Mouse (Mus musculus) neural tube, embryonic 11.5 days (tissue): ENCODE measurements around the gene Lrrc58. TPM values are rescaled to one million over a fixed set of nuclear protein-coding genes. Genes with fewer than 3 reads are reported as not detected.

Experiments used
- ATAC-seq: fragments of 200-750 bp; cut with Nextera tagmentation; 2 replicates; pipeline ENCODE4 v1.8.0; 2017; ENCODE audit warnings: moderate number of reproducible peaks, mild to moderate bottlenecking, moderate TSS enrichment, moderate library complexity; ENCODE audit not compliant: insufficient read depth, low FRiP score, low TSS enrichment
- DNase-seq: peaks from one replicate; pipeline ENCODE4 v3.0.0-alpha.2; 2015; ENCODE audit warnings: low spot score
- H3K27ac ChIP-seq: fragments of 300-500 bp; sonication (generic); 2 replicates; pipeline ENCODE4 v1.5.1; 2014; ENCODE audit warnings: low read depth, mild to moderate bottlenecking, low read length
- H3K27me3 ChIP-seq: fragments of 300-500 bp; sonication (generic); 2 replicates; pipeline ENCODE4 v1.6.1; 2014; ENCODE audit warnings: mild to moderate bottlenecking, low read length, mixed read lengths; ENCODE audit not compliant: control insufficient read depth, insufficient read depth
- H3K36me3 ChIP-seq: fragments of 300-500 bp; sonication (generic); 2 replicates; pipeline ENCODE4 v1.6.1; 2014; ENCODE audit warnings: mild to moderate bottlenecking, low read length, moderate library complexity, mixed read lengths; ENCODE audit not compliant: control insufficient read depth, insufficient read depth
- H3K4me1 ChIP-seq: fragments of 300-500 bp; sonication (generic); 2 replicates; pipeline ENCODE4 v1.6.1; 2014; ENCODE audit warnings: low read length, mixed read lengths; ENCODE audit not compliant: control insufficient read depth, insufficient read depth
- H3K4me2 ChIP-seq: fragments of 300-500 bp; sonication (generic); 2 replicates; pipeline ENCODE4 v1.6.1; 2014; ENCODE audit warnings: low read depth, mild to moderate bottlenecking, moderate library complexity
- H3K4me3 ChIP-seq: fragments of 300-500 bp; sonication (generic); 2 replicates; pipeline ENCODE4 v1.5.1; 2014; ENCODE audit warnings: low read depth, low read length
- H3K9ac ChIP-seq: fragments of 300-500 bp; sonication (generic); 2 replicates; pipeline ENCODE4 v1.6.1; 2014; ENCODE audit warnings: mild to moderate bottlenecking, low read length
- H3K9me3 ChIP-seq: fragments of 300-500 bp; sonication (generic); 2 replicates; pipeline ENCODE4 v1.6.1; 2016; ENCODE audit warnings: low read length; ENCODE audit not compliant: control insufficient read depth
- WGBS: fragments of 180-500 bp; shearing (Covaris S2); extraction: QIAGEN DNeasy Blood & Tissue Kit; methylation state at CpG from one replicate; pipeline ENCODE4 v1.1.7; 2014; 5-methylcytosine and 5-hydroxymethylcytosine counted together
- polyA plus RNA-seq: library from polyadenylated mRNA; unstranded; fragments of >200 nt; fragmentation: Nextera tagmentation; extraction: Ambion mirVana; gene quantifications from 2 replicates; pipeline ENCODE4 v1.2.1, GENCODE M21; 2014

Lrrc58 gene
- polyA plus RNA-seq, 1 experiment from 2014 or later, result 59.9 TPM

GRCm38 (mm10) chr16:37845202-37845925 is 22.8 kb upstream of the Lrrc58 start:
- WGBS, result 90% methylated on average over 7 of the region's 7 CpGs
- no peak for DNase-seq
- ATAC-seq, result no peak
- Histone ChIP-seq H3K4me3 (no peak overlapping the region), H3K27me3 (no peaks in the 10 kb centered on the region), H3K9me3 (no peaks in the 10 kb centered on the region), H3K4me2 (no peak overlapping the region), H3K9ac (no peak overlapping the region), H3K27ac (no peak overlapping the region), H3K36me3 (no peaks in the 10 kb centered on the region), H3K4me1 (no peaks in the 10 kb centered on the region)

- WGBS, result 85% methylated on average over 3 of the region's 3 CpGs
These were observed 21.1 kb upstream of the Lrrc58 start for GRCm38 (mm10) chr16:37847081-37847480.

DNA sequence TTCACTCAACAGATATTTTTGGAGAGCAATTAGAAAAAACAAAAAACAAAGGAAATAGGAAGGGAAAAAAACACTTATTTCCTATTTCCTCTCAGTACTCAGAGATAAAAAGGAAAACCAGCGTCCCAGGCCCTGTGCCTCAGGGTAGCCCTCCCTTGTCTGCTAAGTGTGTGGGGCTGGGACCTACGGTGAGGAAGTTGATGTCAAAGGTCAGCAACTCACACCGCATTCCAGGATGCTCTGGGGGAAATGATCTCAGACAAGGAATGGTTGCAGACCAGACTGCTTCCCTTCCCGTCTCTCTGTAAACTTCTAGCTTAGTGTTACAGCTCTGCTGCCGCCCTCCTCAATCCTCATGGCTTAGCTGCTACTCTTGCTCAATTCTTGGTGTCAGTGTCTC is 16.8 kb upstream of the Lrrc58 start:
- no peak overlapping the region for H3K9ac ChIP-seq
- no peak overlapping the region for H3K4me3 ChIP-seq
- no peaks in the 10 kb centered on the region for H3K27me3 ChIP-seq
- peak; percentile 47 for DNase-seq
- 38% methylated on average over 5 of the region's 5 CpGs for WGBS
- no peak for ATAC-seq
- no peak overlapping the region for H3K4me2 ChIP-seq
- no peaks in the 10 kb centered on the region for H3K36me3 ChIP-seq
- no peak overlapping the region for H3K27ac ChIP-seq
- H3K4me1 ChIP-seq, result no peaks in the 10 kb centered on the region
- H3K9me3 ChIP-seq, result no peaks in the 10 kb centered on the region

More at GRCm38 (mm10) chr16:37847081-37847480, 21.1 kb upstream of the Lrrc58 start:
- Histone ChIP-seq H3K4me1 (no peaks in the 10 kb centered on the region), H3K4me3 (no peak overlapping the region), H3K9me3 (no peaks in the 10 kb centered on the region), H3K36me3 (no peaks in the 10 kb centered on the region), H3K9ac (no peak overlapping the region), H3K27ac (no peak overlapping the region), H3K27me3 (no peaks in the 10 kb centered on the region), H3K4me2 (no peak overlapping the region)
- ATAC-seq (no peak), DNase-seq (no peak)

DNA sequence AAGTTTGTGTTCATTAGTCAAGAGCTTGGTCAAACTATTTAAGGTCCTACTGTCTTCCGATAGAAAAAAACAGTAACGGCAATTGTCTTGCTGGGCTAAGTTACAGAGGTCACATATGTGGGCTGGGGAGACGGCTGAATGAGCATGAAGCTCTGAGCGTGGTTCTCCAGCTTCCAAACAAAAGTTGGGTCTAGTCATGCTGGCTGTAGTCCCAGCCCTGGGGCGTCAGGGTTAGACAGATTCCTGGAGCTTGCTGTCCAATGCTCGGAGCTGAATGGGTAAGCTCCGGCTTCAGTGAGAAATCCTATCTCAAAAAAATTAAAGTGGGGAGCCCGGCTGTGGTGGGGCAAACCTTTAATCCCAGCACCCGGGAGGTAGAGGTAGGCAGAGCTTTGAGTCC is 14.9 kb upstream of the Lrrc58 start:
- no peak for ATAC-seq

GRCm38 (mm10) chr16:37854054-37854453 is 14.1 kb upstream of the Lrrc58 start:
- Histone ChIP-seq H3K36me3 (no peaks in the 10 kb centered on the region), H3K4me2 (no peak overlapping the region), H3K9ac (no peak overlapping the region), H3K4me3 (no peak overlapping the region), H3K9me3 (no peaks in the 10 kb centered on the region), H3K27ac (no peak overlapping the region), H3K27me3 (no peaks in the 10 kb centered on the region), H3K4me1 (no peaks in the 10 kb centered on the region)
- ATAC-seq, result no peak
- no peak for DNase-seq
- WGBS, result 76% methylated on average over 14 of the region's 14 CpGs

More for the DNA sequence above, 14.9 kb upstream of the Lrrc58 start:
- Histone ChIP-seq H3K27ac (no peak overlapping the region), H3K4me2 (no peak overlapping the region), H3K9ac (no peak overlapping the region), H3K4me1 (no peaks in the 10 kb centered on the region), H3K9me3 (no peaks in the 10 kb centered on the region), H3K27me3 (no peaks in the 10 kb centered on the region), H3K36me3 (no peaks in the 10 kb centered on the region), H3K4me3 (no peak overlapping the region)
- WGBS, result 80% methylated on average over 9 of the region's 9 CpGs
- no peak for DNase-seq

DNA sequence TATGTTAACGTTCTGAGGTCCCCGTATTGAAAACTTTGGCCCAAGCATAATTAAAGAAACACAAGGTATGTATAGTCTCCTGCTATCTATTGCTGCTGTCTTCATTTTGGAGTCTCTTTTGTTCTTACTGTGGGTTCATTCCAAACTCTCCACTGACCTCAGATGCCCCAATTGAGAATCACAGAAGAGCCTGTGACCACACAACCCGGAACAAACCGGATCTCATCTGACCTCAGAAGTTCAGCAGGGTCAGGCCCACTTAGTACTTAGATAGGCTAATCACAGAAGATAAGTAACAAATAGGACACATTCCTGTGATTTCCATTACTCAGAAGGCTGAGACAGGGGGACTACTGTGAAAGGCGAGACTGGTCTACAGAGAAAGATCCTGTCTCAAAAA is 13.6 kb upstream of the Lrrc58 start:
- no peak for ATAC-seq
- Histone ChIP-seq H3K4me2 (no peak overlapping the region), H3K36me3 (no peaks in the 10 kb centered on the region), H3K4me3 (no peak overlapping the region), H3K4me1 (no peaks in the 10 kb centered on the region), H3K27me3 (no peaks in the 10 kb centered on the region), H3K27ac (no peak overlapping the region), H3K9me3 (no peaks in the 10 kb centered on the region), H3K9ac (no peak overlapping the region)
- no peak for DNase-seq
- WGBS, result 73% methylated on average over 5 of the region's 5 CpGs

DNA sequence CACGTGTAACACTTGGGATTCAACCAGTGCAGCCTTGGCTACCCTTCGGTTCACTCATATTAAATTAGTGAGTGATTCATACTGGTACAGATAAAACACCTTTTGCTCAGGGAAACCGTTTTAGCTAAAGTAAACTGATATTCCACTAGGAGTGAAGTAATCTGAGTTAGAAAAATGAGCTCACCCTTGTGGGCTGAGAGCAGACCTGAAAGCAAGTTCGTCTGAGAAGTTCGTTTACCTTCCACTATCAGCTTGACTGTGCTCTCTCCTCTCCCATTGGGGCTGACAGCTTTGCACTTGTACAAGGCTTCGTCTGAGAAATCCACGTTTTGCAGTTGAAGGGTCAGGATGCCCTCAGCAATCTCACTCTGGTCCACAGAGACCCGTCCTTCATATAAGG is 12.6 kb upstream of the Lrrc58 start:
- Histone ChIP-seq H3K9ac (no peak overlapping the region), H3K4me1 (no peaks in the 10 kb centered on the region), H3K27me3 (no peaks in the 10 kb centered on the region), H3K4me2 (no peak overlapping the region), H3K4me3 (no peak overlapping the region), H3K27ac (no peak overlapping the region), H3K9me3 (no peaks in the 10 kb centered on the region), H3K36me3 (no peaks in the 10 kb centered on the region)
- DNase-seq (no peak), ATAC-seq (no peak)
- WGBS, result 70% methylated on average over 8 of the region's 8 CpGs

DNA sequence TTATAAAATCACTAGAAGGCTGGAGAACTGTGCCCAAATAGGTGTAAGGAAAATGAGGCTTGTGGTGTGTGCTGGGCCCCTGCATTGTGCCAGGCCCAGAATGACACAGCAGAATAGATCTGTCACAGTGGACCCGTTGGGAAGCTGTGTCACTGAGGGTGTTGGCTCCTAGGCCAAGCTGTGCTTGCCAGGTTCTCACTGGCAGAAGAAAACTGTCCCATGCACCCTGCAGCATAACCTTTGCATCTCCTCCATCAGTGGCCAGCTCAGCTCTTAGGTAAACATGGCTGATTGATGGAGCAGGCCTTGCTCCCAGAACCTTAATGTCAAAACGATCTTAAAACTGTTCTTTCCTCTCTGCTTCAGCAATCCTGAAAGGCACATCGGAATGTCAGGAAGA is 11.9 kb upstream of the Lrrc58 start:
- no peaks in the 10 kb centered on the region for H3K9me3 ChIP-seq
- 61% methylated on average over 3 of the region's 3 CpGs for WGBS
- H3K4me1 ChIP-seq, result no peaks in the 10 kb centered on the region
- H3K4me3 ChIP-seq, result no peak overlapping the region
- H3K36me3 ChIP-seq, result no peaks in the 10 kb centered on the region
- no peak overlapping the region for H3K4me2 ChIP-seq
- ATAC-seq, result no peak
- no peak overlapping the region for H3K27ac ChIP-seq
- H3K27me3 ChIP-seq, result no peaks in the 10 kb centered on the region
- H3K9ac ChIP-seq, result no peak overlapping the region
- DNase-seq, result no peak

DNA sequence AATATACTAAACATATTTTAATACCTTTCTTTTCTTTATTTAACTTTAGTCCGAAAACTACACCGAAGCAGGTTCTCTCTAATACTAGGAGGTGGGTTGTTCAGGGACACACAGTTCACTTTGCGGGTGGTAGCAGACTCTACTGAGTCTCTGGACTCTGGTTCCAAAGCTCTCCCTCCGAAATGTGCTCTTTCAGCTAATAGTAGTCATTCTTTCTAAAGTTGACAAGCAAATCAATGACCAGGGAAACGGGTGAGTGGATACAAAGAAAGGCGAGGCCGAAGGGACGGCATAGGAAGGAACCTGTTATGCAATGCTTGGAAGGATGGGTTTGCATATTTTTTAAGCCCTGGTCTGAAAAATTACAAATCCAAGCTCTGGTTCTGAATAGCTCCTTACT is 10.7 kb upstream of the Lrrc58 start:
- 67% methylated on average over 8 of the region's 8 CpGs for WGBS
- H3K4me1 ChIP-seq, result no peaks in the 10 kb centered on the region
- H3K4me3 ChIP-seq, result no peak overlapping the region
- H3K36me3 ChIP-seq, result no peaks in the 10 kb centered on the region
- no peak overlapping the region for H3K9ac ChIP-seq
- no peak for DNase-seq
- ATAC-seq, result no peak
- no peaks in the 10 kb centered on the region for H3K9me3 ChIP-seq
- no peak overlapping the region for H3K27ac ChIP-seq
- no peaks in the 10 kb centered on the region for H3K27me3 ChIP-seq
- no peak overlapping the region for H3K4me2 ChIP-seq
